Mouse (Mus musculus) forelimb bud, embryonic 11.5 days (tissue): ENCODE data around the gene A530016L24Rik.

Experiments
- DNase-seq: peaks from one replicate; pipeline ENCODE4 v3.0.0-alpha.2; 2012; ENCODE audit warnings: low read depth, low spot score

The A530016L24Rik gene

DNA sequence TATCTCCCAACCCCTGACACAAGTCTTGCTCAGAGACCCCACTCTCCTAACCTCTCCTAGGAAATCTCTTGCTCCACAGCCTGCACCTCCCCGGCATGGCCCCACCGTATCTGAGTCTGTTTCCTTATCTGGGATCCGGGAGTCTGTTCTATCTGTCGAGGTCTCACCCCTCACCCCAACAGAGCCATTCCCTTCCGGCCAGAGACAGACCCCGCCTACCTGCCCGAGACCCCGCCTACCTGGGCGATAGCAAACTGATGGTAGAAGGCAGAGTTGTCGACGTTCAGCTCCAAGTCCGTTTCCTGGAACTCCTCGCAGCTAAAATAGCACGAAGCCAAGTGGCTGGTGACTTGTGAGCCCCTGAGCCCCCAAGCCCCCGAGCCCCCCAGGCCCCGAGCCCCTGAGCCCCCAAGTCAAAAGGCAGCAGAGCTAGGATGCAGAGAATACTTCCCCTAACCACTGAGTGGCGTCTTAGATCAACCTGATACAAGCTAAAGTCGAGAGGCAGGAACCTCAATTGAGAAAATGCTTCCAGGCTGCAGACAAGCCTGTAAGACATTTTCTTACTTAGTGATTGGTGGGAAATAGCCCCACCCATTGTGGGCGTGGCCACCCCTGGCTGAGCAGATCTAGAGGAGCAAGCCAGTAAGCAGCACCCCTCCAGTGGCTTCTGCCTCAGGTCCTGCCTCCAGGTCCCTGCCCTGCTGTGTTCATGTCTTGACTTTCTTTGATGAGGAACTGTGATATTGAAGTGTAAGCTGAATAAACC, 13.9 kb downstream of the A530016L24Rik start:
- no peak for DNase-seq

- no peak for DNase-seq
These were observed 17.0 kb downstream of the A530016L24Rik start for GRCm38 (mm10) chr12:112506267-112506666.

GRCm38 (mm10) chr12:112507264-112507663, 18.0 kb downstream of the A530016L24Rik start:
- no peak for DNase-seq

- no peak for DNase-seq
These were observed 18.7 kb downstream of the A530016L24Rik start for GRCm38 (mm10) chr12:112507984-112508383.

- no peak for DNase-seq
These were observed 21.1 kb downstream of the A530016L24Rik start for GRCm38 (mm10) chr12:112510365-112510732.

GRCm38 (mm10) chr12:112510733-112511372, 21.6 kb downstream of the A530016L24Rik start:
- peak; percentile 75 for DNase-seq

GRCm38 (mm10) chr12:112514897-112515296, 25.6 kb downstream of the A530016L24Rik start:
- no peak for DNase-seq

- DNase-seq = peak; percentile 61
These were observed 27.6 kb downstream of the A530016L24Rik start, which contains the start of gene Tmem179 for GRCm38 (mm10) chr12:112516697-112517337. TSS of gene Tmem179 (minus strand) at chr12:112516747.

- DNase-seq = peak; percentile 19
These were observed 28.9 kb downstream of the A530016L24Rik start for GRCm38 (mm10) chr12:112518105-112518504.

DNA sequence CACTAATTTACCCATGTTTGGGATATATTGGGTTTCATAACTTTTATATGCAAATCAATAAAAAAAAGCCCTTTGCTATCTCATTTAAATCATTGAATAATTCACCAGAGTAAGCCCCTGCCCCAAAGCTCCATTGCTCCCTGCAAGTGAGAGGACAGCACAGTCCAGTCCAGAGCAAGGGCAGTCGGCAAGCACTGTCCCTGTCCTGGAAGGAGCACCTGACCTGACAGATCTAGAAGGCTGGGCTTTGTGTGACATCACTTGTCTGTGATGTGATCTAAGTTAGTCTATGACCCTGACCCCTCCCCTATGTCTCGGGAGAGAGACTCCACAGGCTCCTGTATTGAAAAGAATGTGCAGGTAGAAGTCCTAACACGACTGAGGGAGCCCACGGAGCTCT, 44.5 kb downstream of the A530016L24Rik start:
- DNase-seq = no peak

DNA sequence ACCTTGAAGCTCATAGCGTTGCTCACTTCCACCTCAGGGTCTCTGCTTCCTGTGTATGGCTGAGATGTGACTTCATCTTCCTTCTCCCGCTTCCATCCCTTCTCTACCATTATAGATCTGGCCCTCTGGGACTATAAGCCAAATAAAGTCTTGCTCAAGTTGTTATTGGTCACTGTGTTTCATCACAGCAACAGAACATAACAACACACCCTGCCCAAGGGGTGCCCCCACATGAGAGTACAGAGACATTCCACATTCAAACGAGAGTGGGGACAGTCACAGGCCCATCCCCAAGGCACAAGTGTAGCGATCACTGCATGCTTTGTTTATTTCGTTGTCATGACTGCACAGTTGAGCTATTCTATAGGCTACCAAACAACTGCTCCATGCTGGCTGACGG, 48.0 kb downstream of the A530016L24Rik start:
- no peak for DNase-seq

- no peak for DNase-seq
These were observed 49.1 kb downstream of the A530016L24Rik start for GRCm38 (mm10) chr12:112538356-112538755.

GRCm38 (mm10) chr12:112539466-112539965, 50.3 kb downstream of the A530016L24Rik start:
- no peak for DNase-seq

DNA sequence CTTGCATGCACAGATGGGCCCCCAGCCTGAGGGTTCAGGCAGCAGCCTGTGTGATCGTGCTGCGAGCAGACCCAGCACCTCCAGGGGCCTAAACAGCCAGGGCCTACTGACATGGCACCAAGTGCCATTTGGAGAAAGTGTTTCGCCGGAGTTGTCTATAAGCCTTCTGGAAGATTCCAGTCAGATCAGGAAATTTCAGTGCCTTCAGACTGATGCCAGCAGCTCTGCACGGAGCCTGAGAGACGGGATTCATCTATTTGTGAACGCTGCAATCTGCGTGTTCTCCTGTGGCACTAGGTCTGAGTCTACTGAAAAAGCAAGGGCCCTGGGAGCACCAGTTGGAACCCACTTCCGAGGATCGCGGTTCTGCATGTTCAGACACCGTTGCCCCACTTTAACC, 51.1 kb downstream of the A530016L24Rik start:
- DNase-seq = no peak

GRCm38 (mm10) chr12:112541483-112542091, 52.3 kb downstream of the A530016L24Rik start:
- no peak for DNase-seq

- no peak for DNase-seq
These were observed 53.1 kb downstream of the A530016L24Rik start for GRCm38 (mm10) chr12:112542257-112542919.

DNA sequence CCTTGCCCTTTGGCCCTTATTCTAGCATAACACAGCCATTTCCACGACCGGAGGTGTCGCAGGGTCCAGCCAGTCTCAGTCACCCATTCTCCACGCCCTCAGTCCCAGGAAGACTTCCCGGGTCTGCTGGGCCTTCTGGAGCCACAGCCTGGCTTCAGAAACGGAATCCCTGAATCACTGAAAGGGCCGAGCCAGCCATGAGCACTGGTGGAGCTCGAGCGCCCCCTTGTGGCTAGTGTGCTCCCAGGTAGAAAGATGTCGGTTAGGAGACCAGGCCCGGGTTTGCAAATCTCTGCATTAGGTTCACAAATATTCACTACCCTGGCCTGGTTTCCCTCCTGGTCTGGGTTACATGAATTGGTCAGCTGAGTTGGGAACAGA, 53.7 kb downstream of the A530016L24Rik start:
- peak; percentile 87 for DNase-seq

DNA sequence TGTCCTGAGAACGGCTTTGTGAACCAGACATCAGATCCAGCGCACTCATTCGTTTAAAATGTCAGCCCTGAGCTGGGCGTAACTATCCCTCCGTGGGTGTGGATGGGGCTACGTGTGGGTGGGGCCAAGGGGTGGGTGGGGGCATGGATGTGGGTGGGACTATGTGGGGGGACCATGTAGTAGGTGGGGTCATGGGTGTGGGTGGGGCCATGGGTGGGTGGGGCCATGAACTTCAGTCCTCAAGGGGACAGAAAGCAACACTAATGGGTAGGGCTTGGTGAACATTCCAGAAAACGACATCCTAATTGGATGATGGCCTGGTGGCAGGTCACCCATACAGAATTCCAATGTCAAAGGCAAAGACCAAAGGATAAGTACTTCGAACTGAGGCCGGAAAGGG, 54.7 kb downstream of the A530016L24Rik start:
- no peak for DNase-seq

DNA sequence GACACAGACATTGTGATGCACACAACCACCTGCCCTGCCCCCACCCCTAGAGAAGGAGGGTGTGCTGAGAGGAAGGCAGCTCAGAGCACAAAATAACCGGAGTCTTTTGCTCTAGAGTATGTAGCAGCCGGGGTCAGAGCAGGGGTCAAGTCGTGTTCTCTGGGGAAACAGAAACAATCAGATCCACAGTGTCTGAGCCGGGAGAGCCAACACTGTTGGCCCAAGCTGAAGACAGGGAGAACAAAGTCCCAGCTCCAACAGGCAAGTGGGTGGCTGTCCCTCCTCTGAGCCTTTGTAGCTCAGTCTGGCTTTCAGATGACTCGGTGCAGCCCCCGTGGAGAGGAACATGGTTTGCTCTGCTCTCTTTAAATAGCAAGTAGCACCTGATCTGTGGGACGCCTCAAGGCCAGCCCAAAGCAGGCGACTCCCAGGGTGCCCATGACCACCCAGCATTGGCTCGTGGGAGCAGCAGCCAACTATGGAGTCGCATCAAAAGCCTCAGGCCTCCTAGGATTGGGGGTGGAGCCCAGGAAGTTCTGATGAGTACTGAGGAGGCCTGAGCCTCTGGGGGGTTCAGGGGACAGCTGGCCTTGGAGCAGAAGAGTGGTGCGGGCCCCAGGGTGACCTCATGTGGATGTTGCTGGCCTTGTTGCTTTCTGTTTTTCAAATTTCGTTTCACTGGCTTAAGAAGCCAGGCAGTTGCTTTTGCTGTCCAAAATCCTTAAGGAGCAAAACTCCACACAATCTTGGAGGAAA, 55.9 kb downstream of the A530016L24Rik start:
- no peak for DNase-seq

DNA sequence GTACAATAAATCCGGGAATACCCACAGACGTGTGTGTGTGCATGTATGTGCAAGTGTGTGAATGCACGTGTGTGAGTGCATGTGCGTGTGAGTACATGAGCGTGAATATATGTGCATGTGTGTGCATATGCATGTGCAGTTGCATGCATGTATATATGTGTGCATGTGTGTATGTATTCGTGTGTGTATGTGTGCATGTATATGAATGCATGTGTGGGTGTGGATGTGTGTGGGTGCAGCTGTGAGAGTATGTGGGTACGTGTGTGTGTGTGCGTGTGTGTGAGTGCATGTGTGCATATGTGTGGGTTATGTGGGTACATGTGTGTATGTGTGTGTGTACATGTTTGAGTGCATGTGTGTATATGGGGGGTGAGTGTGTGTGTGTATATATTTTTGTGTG, 56.9 kb downstream of the A530016L24Rik start:
- no peak for DNase-seq

DNA sequence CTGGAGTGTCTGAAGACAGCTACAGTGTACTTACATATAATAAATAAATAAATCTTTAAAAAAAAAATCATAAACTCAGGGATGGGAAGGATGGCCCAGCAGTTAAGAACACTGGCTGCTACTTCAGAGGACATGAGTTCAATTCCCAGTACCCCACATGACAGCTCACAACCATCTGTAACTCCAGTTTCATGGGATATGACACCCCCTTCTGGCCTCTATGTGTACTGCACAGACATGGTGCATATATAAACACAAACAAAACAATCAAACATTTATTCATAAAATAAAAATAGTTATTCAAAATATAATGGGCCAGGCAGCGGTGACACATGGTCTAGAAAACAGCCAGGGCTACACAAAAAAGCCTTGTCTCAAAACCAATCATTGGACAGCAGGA, 60.0 kb downstream of the A530016L24Rik start:
- DNase-seq = no peak
